Mouse (Mus musculus) testis, adult 2 months (tissue): ENCODE results near the gene Rasl11a. TPM values are rescaled to one million over a fixed set of nuclear protein-coding genes. Genes with fewer than 3 reads are reported as not detected.

ENCODE experiments used
- H3K27ac ChIP-seq: fragments of 200-500 bp; 2 replicates; pipeline ENCODE4 v1.5.1; 2012; ENCODE audit warnings: low read depth, low read length; ENCODE audit not compliant: control insufficient read depth, insufficient read depth
- H3K27me3 ChIP-seq: fragments of 200-500 bp; 2 replicates; pipeline ENCODE4 v1.6.1; 2012; ENCODE audit warnings: mild to moderate bottlenecking, low read length, moderate library complexity; ENCODE audit not compliant: control insufficient read depth, insufficient read depth
- H3K36me3 ChIP-seq: fragments of 200-500 bp; 2 replicates; pipeline ENCODE4 v1.6.1; 2012; ENCODE audit warnings: mild to moderate bottlenecking, low read length; ENCODE audit not compliant: control insufficient read depth, insufficient read depth
- H3K4me1 ChIP-seq: fragments of 200-500 bp; 2 replicates; pipeline ENCODE4 v1.6.1; 2012; ENCODE audit warnings: low read length; ENCODE audit not compliant: control insufficient read depth, insufficient read depth
- H3K4me3 ChIP-seq: fragments of 200-500 bp; 2 replicates; pipeline ENCODE4 v1.5.1; 2012; ENCODE audit warnings: low read depth, mild to moderate bottlenecking, low read length, moderate library complexity, mixed read lengths; ENCODE audit not compliant: control insufficient read depth
- CTCF ChIP-seq: fragments of 200-500 bp; IDR thresholded peaks from 2 replicates; pipeline ENCODE4 v1.5.1; 2012; ENCODE audit warnings: low read depth, mild to moderate bottlenecking, inconsistent platforms, low read length, moderate library complexity; ENCODE audit not compliant: control insufficient read depth, insufficient read depth, insufficient replicate concordance
- POLR2A ChIP-seq: fragments of 200-500 bp; IDR thresholded peaks from 2 replicates; pipeline ENCODE4 v1.6.1; 2012; ENCODE audit warnings: low read depth, mild to moderate bottlenecking, inconsistent platforms, low read length, moderate library complexity; ENCODE audit not compliant: control insufficient read depth
- polyA plus RNA-seq: library from polyadenylated mRNA; depleted of rRNA; stranded (reverse); fragments of >200 nt; gene quantifications from 2 replicates; pipeline ENCODE4 v1.2.3, GENCODE M21; 2012

Rasl11a gene
- polyA plus RNA-seq, 1 experiment = 0.84 TPM

DNA sequence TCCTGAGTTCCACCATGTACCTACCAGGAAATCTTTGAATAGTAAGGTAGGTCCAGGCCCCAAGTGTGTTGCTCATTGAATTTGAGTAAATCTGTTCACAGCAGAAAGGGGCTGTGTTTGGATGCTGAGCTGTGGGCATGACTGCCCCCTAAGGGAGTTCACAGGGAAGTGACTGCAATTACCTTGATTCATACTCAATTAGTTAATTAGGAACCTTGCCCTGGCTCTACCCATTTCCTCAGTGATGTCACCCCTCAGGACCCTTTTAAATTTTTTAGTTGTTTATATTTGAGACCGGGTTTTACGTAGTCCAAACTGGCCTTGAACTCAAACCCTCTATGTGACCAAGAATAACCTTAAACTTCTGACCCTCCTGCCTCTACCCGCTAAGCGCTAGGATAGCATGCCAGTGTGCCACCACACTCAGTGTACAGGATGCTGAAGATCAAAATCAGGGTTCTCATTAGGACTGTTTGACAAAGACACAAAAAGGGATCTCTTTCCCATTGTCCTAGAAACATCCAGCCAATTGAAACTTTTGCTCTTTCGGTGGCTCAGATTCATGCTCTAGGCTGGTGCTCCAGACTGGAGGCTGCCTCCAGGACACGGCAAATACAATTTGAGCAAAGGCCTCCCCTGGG is 450 bp upstream of the Rasl11a start:
- Histone ChIP-seq H3K4me3 (peak overlapping the region; percentile 52), H3K4me1 (peaks cover 6% of the 10 kb centered on the region), H3K27me3 (no peaks in the 10 kb centered on the region), H3K27ac (no peak overlapping the region), H3K36me3 (no peaks in the 10 kb centered on the region)
- no peak for TF ChIP-seq CTCF
- no peak for TF ChIP-seq POLR2A

- TF ChIP-seq POLR2A (no peak), CTCF (no peak)
- H3K36me3 ChIP-seq = no peaks in the 10 kb centered on the region
- H3K4me3 ChIP-seq = no peak overlapping the region
- peaks cover 6% of the 10 kb centered on the region for H3K4me1 ChIP-seq
- H3K27me3 ChIP-seq = no peaks in the 10 kb centered on the region
- H3K27ac ChIP-seq = peak overlapping the region; percentile 7; the same call in 1 of the 2 replicates
Observed at GRCm38 (mm10) chr5:146846489-146846888, 1.6 kb downstream of the Rasl11a start.

DNA sequence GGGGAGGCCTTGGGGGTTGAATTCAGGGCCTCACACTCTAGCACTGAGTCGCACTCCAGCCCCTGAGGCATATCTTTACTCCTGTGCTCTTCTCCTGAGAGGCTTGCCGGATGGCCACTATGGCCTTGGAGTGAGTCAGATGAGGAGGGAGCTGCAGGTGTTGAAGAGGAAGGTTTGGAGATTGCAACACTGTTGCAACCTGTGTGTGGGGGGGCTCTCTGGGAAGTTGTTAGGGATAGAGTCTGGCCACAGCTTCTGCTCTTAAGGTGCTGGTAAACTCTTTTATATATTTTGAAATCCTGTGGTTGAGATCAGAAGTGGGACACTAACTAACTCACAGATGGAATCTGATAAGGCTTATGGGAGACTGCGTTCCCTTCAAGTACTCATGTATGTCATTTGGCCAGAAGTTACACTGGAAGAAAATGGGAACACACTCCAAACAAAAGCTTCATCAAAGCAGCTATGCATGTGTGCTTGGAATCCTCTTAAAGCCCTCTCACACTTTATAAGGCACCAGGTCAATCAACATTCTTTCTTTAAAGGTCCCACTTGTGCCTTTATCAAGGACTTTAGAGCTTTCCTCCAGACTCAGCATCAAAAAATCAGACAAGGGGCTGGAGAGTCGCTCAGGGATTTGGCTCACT is 4.2 kb downstream of the Rasl11a start:
- Histone ChIP-seq H3K27me3 (no peaks in the 10 kb centered on the region), H3K4me3 (no peak overlapping the region), H3K4me1 (peaks cover 6% of the 10 kb centered on the region), H3K36me3 (no peaks in the 10 kb centered on the region), H3K27ac (no peak overlapping the region)
- TF ChIP-seq POLR2A = no peak
- TF ChIP-seq CTCF = no peak

DNA sequence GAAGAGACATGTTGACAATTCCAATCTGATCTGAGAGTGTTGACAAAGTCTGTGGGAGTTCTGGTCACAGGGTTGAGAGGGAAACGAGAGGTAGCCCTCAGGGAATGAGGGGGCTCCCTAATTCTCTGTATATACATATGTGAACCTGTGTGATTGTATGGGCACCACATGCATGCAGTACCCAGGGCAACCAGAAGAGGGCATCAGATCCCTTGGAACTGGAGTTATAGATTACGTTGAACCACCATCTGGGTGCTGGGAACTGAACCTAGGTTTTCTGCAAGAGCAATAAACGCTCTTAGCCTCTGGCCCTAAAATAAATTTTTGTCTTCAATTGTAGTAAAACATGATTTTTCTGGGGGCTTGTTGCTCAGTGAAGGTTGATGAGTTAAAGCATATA is 11.2 kb downstream of the Rasl11a start:
- no peak overlapping the region for H3K4me3 ChIP-seq
- TF ChIP-seq CTCF = no peak; the same call in 1 of the 2 replicates
- no peak overlapping the region for H3K27ac ChIP-seq
- no peaks in the 10 kb centered on the region for H3K27me3 ChIP-seq
- peaks cover 2% of the 10 kb centered on the region; the same call in 1 of the 2 replicates for H3K4me1 ChIP-seq
- H3K36me3 ChIP-seq = no peaks in the 10 kb centered on the region

- Histone ChIP-seq H3K27ac (no peak overlapping the region), H3K4me1 (peaks cover 2% of the 10 kb centered on the region; the same call in 1 of the 2 replicates), H3K27me3 (no peaks in the 10 kb centered on the region), H3K36me3 (no peaks in the 10 kb centered on the region), H3K4me3 (no peak overlapping the region)
- TF ChIP-seq CTCF (no peak), POLR2A (no peak)
Observed at GRCm38 (mm10) chr5:146857620-146858019, 12.7 kb downstream of the Rasl11a start.

- no peaks in the 10 kb centered on the region for H3K27me3 ChIP-seq
- TF ChIP-seq POLR2A = no peak
- TF ChIP-seq CTCF = no peak
Observed at GRCm38 (mm10) chr5:146858772-146859171, 13.9 kb downstream of the Rasl11a start.

GRCm38 (mm10) chr5:146859246-146859645 is 14.4 kb downstream of the Rasl11a start:
- Histone ChIP-seq H3K4me3 (no peak overlapping the region), H3K27me3 (no peaks in the 10 kb centered on the region), H3K4me1 (peaks cover 2% of the 10 kb centered on the region; the same call in 1 of the 2 replicates), H3K27ac (no peak overlapping the region), H3K36me3 (no peaks in the 10 kb centered on the region)
- TF ChIP-seq CTCF = no peak
- no peak for TF ChIP-seq POLR2A

More at GRCm38 (mm10) chr5:146858772-146859171, 13.9 kb downstream of the Rasl11a start:
- H3K4me3 ChIP-seq = no peak overlapping the region
- no peak overlapping the region for H3K27ac ChIP-seq
- H3K4me1 ChIP-seq = peaks cover 2% of the 10 kb centered on the region; the same call in 1 of the 2 replicates
- no peaks in the 10 kb centered on the region for H3K36me3 ChIP-seq
